Mouse (Mus musculus): Measurements from ENCODE around the gene Slc45a1.

Gene Slc45a1

GRCm38 (mm10) chr4:150651390-150652277 is at the start of gene Slc45a1:
Slc45a1 (minus strand) TSS chr4:150652174.
- CTCF ChIA-PET = interaction anchor here (0.5 to 1.8 kb wide), 5 partner anchors 11 to 387 kb away, joined by 3 to 8 read pairs (median 4); no protein-coding TSS in a partner anchor
- POLR2A ChIA-PET = interaction anchor here (0.6 to 1.4 kb wide), 5 partner anchors 11 to 387 kb away, joined by 3 to 5 read pairs (median 3); no protein-coding TSS in a partner anchor

- ChIA-PET POLR2A (interaction anchor here in 1 of 4 experiments (1.1 kb wide), 1 partner anchor 196 kb away, joined by 3 read pairs; no protein-coding TSS in a partner anchor), CTCF (interaction anchor here in 3 of 4 experiments (0.6 to 1.9 kb wide), 6 partner anchors 8 to 895 kb away, joined by 3 to 10 read pairs (median 4); no protein-coding TSS in a partner anchor)
These were observed 48.9 kb upstream of the Slc45a1 start for GRCm38 (mm10) chr4:150700849-150701248.

GRCm38 (mm10) chr4:150694434-150695108 is 42.6 kb upstream of the Slc45a1 start:
- ChIA-PET POLR2A (interaction anchor here in 3 of 4 experiments (0.6 to 2.2 kb wide), 15 partner anchors 8 to 420 kb away, joined by 3 to 8 read pairs (median 3); no protein-coding TSS in a partner anchor), CTCF (interaction anchor here (0.6 to 2.2 kb wide), 10 partner anchors 12 to 1300 kb away, joined by 3 to 23 read pairs (median 4); no protein-coding TSS in a partner anchor)

- CTCF ChIA-PET = interaction anchor here (0.6 to 3.9 kb wide), 25 partner anchors 8 to 478 kb away, joined by 3 to 78 read pairs (median 4); partner anchors contain the start of gene Rere (in 1 of the 4)
These were observed 41.0 kb upstream of the Slc45a1 start for GRCm38 (mm10) chr4:150692861-150693403.

DNA sequence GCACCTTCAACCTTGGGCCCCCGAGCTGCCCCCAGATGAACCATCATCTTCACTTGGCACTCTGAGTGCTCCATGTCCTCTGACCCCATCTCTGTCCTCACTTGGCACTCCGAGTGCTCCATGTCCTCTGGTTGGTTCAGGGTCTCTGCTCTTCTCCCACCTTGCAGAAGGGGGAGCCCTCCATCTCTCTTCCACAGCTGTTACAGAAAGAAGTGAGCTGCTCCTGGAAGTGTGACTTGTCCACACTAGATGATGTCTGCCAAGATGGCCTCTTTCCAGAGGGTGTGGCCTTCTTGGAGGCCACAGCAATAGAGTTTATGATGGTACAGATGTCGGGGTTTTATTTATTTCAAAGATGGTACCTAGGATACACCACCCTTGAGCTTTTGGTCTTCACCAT is 38.8 kb upstream of the Slc45a1 start:
- POLR2A ChIA-PET = interaction anchor here (0.6 to 1.8 kb wide), 11 partner anchors 10 to 203 kb away, joined by 3 to 9 read pairs (median 3); no protein-coding TSS in a partner anchor

More at GRCm38 (mm10) chr4:150692861-150693403, 41.0 kb upstream of the Slc45a1 start:
- POLR2A ChIA-PET = interaction anchor here in 3 of 4 experiments (0.8 to 1.2 kb wide), 6 partner anchors 13 to 38 kb away, joined by 3 to 8 read pairs (median 4); no protein-coding TSS in a partner anchor

DNA sequence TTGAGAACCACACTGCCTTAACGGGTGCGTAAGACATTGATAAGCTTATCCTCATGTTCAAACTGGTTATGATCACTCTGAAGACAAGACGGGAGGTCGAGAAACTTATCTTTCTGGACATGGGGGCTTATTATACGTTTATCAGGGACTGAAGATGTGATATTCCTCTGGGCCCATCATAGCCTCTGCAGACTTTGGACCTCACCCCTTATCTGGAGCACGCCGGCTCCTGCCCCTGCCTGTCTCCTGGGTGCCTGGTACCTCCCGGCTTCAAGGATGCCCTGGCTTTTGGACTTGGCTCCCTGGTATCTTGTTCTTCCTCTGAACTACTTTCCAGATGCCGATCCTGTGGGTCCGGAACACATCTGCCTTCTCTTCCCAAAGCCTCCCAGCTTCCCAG is 37.6 kb upstream of the Slc45a1 start:
- ChIA-PET CTCF (interaction anchor here in 2 of 4 experiments (0.6 to 3.9 kb wide), 4 partner anchors 11 to 1538 kb away, joined by 3 to 78 read pairs (median 4); no protein-coding TSS in a partner anchor), POLR2A (interaction anchor here in 1 of 4 experiments (1.0 to 1.8 kb wide), 2 partner anchors 9 to 57 kb away, joined by 3 to 9 read pairs; no protein-coding TSS in a partner anchor)

More for the DNA sequence above, 38.8 kb upstream of the Slc45a1 start:
- CTCF ChIA-PET = interaction anchor here (0.7 to 3.9 kb wide), 11 partner anchors 9 to 227 kb away, joined by 3 to 78 read pairs (median 6); no protein-coding TSS in a partner anchor

DNA sequence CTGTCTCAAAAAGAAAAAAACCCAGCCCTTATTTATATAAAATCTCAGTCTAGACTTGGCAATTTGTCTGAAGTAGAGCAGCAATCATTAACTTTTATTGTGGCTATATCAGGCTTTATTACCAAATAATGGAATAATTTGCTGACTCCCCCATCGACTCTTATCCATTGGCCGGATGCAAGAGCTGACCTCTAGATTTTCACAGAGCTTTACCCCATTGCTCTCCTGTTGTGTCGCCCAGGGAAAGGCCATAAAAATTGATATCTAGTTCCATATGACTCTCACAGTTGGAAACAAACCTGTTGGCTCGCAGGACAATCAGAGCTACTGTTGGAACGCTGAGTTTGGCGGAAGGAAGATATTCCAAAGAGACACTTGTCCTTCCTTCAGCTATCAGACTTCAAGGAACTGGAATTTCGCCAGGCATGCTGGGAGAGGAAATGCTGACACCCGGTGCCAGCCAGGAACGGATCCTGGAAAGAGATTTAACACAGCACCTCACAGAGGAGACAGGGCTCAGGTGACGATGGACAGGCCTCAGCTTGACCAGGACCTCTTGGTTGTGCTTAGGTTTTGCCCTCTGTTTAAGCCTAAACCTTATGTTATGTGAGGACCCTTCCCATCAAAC is 35.3 kb upstream of the Slc45a1 start:
- ChIA-PET POLR2A (interaction anchor here in 3 of 4 experiments (0.6 to 3.3 kb wide), 15 partner anchors 7 to 218 kb away, joined by 3 to 13 read pairs (median 4); no protein-coding TSS in a partner anchor), CTCF (interaction anchor here in 2 of 4 experiments (1.0 to 2.8 kb wide), 4 partner anchors 23 to 215 kb away, joined by 3 to 9 read pairs (median 6); no protein-coding TSS in a partner anchor)

DNA sequence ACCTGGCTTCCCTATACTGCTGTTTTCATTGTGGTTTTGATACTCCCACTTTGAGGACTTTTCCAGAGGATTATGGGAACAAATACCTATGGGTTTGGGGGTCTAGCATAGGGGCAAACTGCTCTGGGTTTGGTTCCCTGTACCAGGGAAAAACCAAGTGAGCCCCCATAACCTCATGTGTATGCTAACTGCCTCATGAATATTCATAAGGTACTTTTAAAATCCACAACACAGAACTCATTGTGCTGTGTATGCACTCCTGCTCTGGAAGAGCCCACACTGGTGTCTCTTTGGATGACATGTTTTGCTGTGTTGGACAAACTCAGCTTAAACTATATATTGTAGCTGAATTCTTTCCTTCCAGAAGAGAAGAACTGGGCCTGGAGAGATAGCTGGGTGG is 34.6 kb upstream of the Slc45a1 start:
- ChIA-PET CTCF (interaction anchor here in 3 of 4 experiments (0.7 to 2.8 kb wide), 6 partner anchors 22 to 1439 kb away, joined by 3 to 9 read pairs (median 5); no protein-coding TSS in a partner anchor), POLR2A (interaction anchor here in 3 of 4 experiments (0.6 to 3.3 kb wide), 13 partner anchors 8 to 257 kb away, joined by 3 to 13 read pairs (median 4); no protein-coding TSS in a partner anchor)

DNA sequence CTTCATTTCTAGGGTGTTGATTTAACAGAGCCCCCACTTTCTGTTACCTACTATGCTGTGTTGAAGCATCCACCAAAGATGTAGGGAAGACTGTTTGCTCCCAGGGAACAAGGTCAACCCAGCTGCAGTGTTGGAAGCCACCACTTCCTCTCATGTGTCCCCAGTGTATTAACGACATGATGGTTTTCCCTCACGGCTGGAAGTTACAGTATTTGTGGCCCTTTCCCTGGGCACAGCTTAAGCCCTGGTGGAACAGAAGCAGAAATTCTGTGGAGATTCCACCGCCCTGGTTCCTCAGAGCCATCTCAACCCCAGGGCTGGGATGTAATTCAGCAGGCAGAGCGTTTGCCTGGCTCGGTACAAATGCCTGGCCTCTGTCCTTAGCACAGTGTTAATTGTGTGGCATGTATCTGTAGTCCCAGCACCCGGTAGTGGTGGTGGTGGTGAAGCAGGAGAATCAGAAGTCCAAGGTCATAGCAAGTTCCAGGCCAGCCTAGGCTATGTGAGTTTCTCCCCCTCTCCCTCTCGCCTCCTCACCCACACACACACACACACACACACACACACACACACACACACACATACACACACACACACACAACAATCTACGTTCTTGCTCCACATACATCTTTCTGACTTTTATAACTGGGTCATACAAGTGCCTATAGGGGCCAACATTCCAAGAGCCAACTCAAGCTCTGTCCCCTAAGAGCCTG is 34.0 kb upstream of the Slc45a1 start:
- CTCF ChIA-PET = interaction anchor here in 3 of 4 experiments (0.7 to 2.8 kb wide), 8 partner anchors 21 to 1439 kb away, joined by 3 to 9 read pairs (median 4); no protein-coding TSS in a partner anchor
- POLR2A ChIA-PET = interaction anchor here in 3 of 4 experiments (0.6 to 3.3 kb wide), 9 partner anchors 8 to 256 kb away, joined by 3 to 13 read pairs (median 7); no protein-coding TSS in a partner anchor

GRCm38 (mm10) chr4:150685043-150685777 is 33.2 kb upstream of the Slc45a1 start:
- ChIA-PET CTCF (interaction anchor here in 2 of 4 experiments (1.4 to 1.9 kb wide), 2 partner anchors 22 to 217 kb away, joined by 4 to 5 read pairs; no protein-coding TSS in a partner anchor), POLR2A (interaction anchor here in 3 of 4 experiments (1.6 to 3.3 kb wide), 4 partner anchors 9 to 207 kb away, joined by 3 to 9 read pairs (median 6); no protein-coding TSS in a partner anchor)

GRCm38 (mm10) chr4:150680373-150680772 is 28.4 kb upstream of the Slc45a1 start:
- ChIA-PET CTCF (interaction anchor here (0.5 to 3.2 kb wide), 13 partner anchors 11 to 284 kb away, joined by 3 to 52 read pairs (median 4); no protein-coding TSS in a partner anchor), POLR2A (interaction anchor here in 3 of 4 experiments (0.6 to 3.6 kb wide), 33 partner anchors 10 to 440 kb away, joined by 3 to 22 read pairs (median 5); partner anchors contain the start of genes Park7 (in 1 of the 3) and Tnfrsf9 (in 1 of the 3))

DNA sequence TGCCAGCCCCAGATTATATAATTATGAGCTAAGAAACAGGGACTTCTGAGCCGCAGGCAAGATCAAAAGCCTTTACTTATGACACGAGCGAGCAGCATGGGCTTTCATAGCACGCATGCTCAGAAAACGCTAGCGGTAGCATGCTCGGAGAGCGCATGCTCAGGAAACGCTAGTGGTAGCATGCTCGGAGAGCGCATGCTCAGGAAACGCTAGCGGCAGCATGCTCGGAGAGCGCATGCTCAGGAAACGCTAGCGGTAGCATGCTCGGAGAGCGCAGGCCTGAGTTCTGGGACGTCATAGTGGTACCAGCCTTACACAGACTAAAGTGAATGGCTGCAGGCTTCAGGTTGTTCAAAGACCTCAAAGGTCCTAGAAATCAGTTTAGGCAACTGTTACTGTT is 26.8 kb upstream of the Slc45a1 start:
- ChIA-PET POLR2A (interaction anchor here in 2 of 4 experiments (0.6 to 7.0 kb wide), 9 partner anchors 8 to 366 kb away, joined by 3 to 89 read pairs (median 4); partner anchors contain the start of gene Per3 (in 1 of the 2)), CTCF (interaction anchor here in 3 of 4 experiments (0.5 to 2.9 kb wide), 5 partner anchors 14 to 231 kb away, joined by 3 to 20 read pairs (median 13); no protein-coding TSS in a partner anchor)

GRCm38 (mm10) chr4:150677846-150678224 is 25.9 kb upstream of the Slc45a1 start:
- ChIA-PET CTCF (interaction anchor here (0.5 to 1.7 kb wide), 18 partner anchors 13 to 438 kb away, joined by 3 to 19 read pairs (median 4); no protein-coding TSS in a partner anchor), POLR2A (interaction anchor here in 3 of 4 experiments (0.5 to 7.0 kb wide), 49 partner anchors 9 to 1438 kb away, joined by 3 to 89 read pairs (median 4); partner anchors contain the start of genes Park7 (in 1 of the 3) and Tnfrsf9 (in 1 of the 3))

DNA sequence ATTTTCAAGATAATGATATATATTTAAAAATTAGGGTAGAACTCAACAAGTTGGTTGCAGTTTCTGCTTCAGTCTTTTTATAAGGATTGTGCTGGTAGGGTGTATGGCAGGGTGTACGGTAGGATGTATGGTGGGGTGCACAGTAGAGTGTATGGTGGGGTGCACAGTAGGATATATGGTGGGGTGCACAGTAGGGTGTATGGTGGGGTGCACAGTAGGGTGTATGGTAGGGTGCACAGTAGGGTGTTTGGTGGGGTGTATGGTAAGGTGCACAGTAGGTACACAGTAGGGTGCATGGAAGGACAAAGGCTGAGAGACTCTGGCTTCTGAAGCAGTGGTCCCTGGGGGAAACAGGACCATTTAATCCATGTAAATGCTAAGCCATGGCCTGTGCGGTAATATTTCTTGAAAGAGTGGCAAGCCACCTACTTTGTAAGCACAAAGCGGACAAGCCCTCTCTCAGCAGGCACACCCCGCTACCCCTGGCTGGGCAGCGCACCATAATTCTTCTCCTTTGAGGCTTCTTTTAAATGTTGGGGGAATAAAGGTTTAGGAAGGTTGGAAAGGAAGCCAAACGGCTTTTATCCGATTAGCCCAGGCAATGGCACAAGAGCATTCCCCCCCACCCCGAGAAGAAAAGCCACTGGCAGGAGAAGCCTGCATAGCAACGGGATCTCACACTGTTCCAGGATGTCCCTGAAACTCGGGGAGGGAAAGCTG is 25.3 kb upstream of the Slc45a1 start:
- POLR2A ChIA-PET = interaction anchor here in 3 of 4 experiments (0.5 to 7.0 kb wide), 49 partner anchors 8 to 1438 kb away, joined by 3 to 89 read pairs (median 4); partner anchors contain the start of genes Park7 (in 1 of the 3) and Tnfrsf9 (in 1 of the 3)
- CTCF ChIA-PET = interaction anchor here (0.5 to 1.7 kb wide), 19 partner anchors 12 to 437 kb away, joined by 3 to 19 read pairs (median 3); no protein-coding TSS in a partner anchor

Data from embryonic stem cell, embryonic (primary cell).